ENCODE assay signal across 18 mouse cellular contexts in the genomic region with DNA sequence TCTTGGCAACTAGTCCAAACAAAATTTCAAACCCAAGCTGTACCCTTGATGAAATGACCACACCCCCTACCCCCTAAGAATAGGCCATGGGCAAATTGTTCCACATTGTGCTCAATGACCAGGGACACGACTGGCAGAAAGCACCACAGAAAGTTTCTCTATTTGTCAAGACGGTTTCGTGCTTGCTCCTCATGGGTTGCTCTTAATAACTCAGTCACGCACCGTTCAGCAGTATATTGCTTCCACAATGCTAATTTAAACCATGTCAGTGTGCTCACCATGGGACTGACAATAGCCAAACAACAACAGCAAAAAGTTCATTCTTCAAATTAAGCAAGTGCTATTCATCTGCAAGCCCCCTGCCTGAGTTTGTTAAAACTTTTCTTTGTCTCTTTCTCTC.
DNase-seq lines count a peak whose midpoint lies in the region; ATAC-seq and TF ChIP-seq lines count a peak whose summit lies in the region.
"Had no signal": no experiment of that assay in that cellular context is flagged by ENCODE, and none has a peak within 500 bp of the region (broad histone marks: within the 10 kb centered on the region; RNA-seq: fewer than 3 reads in every experiment).

No protein-coding gene starts in this region.

- DNase-seq in hindbrain, postnatal 0 days (ENCODE audit: low spot score) = peak; percentile 24
- DNase-seq in midbrain, postnatal 0 days (ENCODE audit: low spot score) = peak; percentile 24
- DNase-seq in midbrain, embryonic 14.5 days = no peak
- no peak for DNase-seq in stomach, postnatal 0 days (ENCODE audit: low spot score)
- DNase-seq in left cerebral cortex, postnatal 14 days (ENCODE audit: low spot score in 2 of 2) = no peak
- DNase-seq in heart, postnatal 10 days = no peak
- DNase-seq: B cell, adult 2 months; cerebellum, adult 18-20 months; cerebellum, postnatal 25 days; kidney, adult 11 months; left cerebral cortex, postnatal 4 days had no signal

- H3K4me1 ChIP-seq in hindbrain, postnatal 0 days (ENCODE audit: insufficient read depth, low read length) = peaks cover 7% of the 10 kb centered on the region; the same call in 1 of the 2 replicates
- H3K4me1 ChIP-seq in hindbrain, embryonic 16.5 days (ENCODE audit: control insufficient read depth, insufficient read depth, low read depth, low read length) = no peaks in the 10 kb centered on the region; the same call in 1 of the 2 replicates
- no peaks in the 10 kb centered on the region for H3K4me1 ChIP-seq in midbrain, postnatal 0 days (ENCODE audit: insufficient read depth, low read length)
- no peaks in the 10 kb centered on the region for H3K4me1 ChIP-seq in midbrain, embryonic 14.5 days (ENCODE audit: control insufficient read depth, insufficient read depth, low read length)
- H3K4me1 ChIP-seq in intestine, embryonic 15.5 days (replicated peaks) = peaks cover 20% of the 10 kb centered on the region; the same call in 1 of the 2 replicates
- no peaks in the 10 kb centered on the region; the same call in 1 of the 2 replicates for H3K4me1 ChIP-seq in stomach, postnatal 0 days (replicated peaks; ENCODE audit: control insufficient read depth, insufficient read depth)
- H3K4me1 ChIP-seq: hindbrain, embryonic 13.5 days had no signal

- TF ChIP-seq CTCF in hindbrain, postnatal 0 days (IDR thresholded peaks at IDR 0.05; ENCODE audit: low read depth) = no peak
- TF ChIP-seq CTCF in midbrain, postnatal 0 days (IDR thresholded peaks at IDR 0.05) = no peak
- no peak for TF ChIP-seq CTCF in stomach, postnatal 0 days (IDR thresholded peaks at IDR 0.05; ENCODE audit: low read depth)

- H3K27ac ChIP-seq in hindbrain, postnatal 0 days = no peak overlapping the region
- H3K27ac ChIP-seq in hindbrain, embryonic 16.5 days (ENCODE audit: low read depth, low read length) = no peak overlapping the region
- H3K27ac ChIP-seq in midbrain, postnatal 0 days (ENCODE audit: low read depth, low read length) = no peak overlapping the region
- no peak overlapping the region for H3K27ac ChIP-seq in midbrain, embryonic 14.5 days (replicated peaks; ENCODE audit: low read depth, low read length)
- peak overlapping the region; percentile 51; the same call in 1 of the 2 replicates for H3K27ac ChIP-seq in intestine, embryonic 15.5 days
- peak overlapping the region; percentile 89 for H3K27ac ChIP-seq in stomach, postnatal 0 days (replicated peaks)
- H3K27ac ChIP-seq: hindbrain, embryonic 13.5 days; kidney, embryonic 15.5 days; left cerebral cortex, adult 2 months; liver, embryonic 14.5 days had no signal

- no peaks in the 10 kb centered on the region for H3K9me3 ChIP-seq in hindbrain, postnatal 0 days (ENCODE audit: low read length)
- H3K9me3 ChIP-seq in hindbrain, embryonic 16.5 days (ENCODE audit: control insufficient read depth, low read length) = no peaks in the 10 kb centered on the region
- H3K9me3 ChIP-seq in midbrain, postnatal 0 days (ENCODE audit: low read length) = no peaks in the 10 kb centered on the region
- H3K9me3 ChIP-seq in midbrain, embryonic 14.5 days (ENCODE audit: control insufficient read depth, low read length) = no peaks in the 10 kb centered on the region
- H3K9me3 ChIP-seq in intestine, embryonic 15.5 days = peaks cover 3% of the 10 kb centered on the region; the same call in 1 of the 2 replicates
- no peaks in the 10 kb centered on the region for H3K9me3 ChIP-seq in stomach, postnatal 0 days (ENCODE audit: control insufficient read depth, low read length)
- H3K9me3 ChIP-seq: hindbrain, embryonic 13.5 days; kidney, embryonic 15.5 days; limb, embryonic 15.5 days had no signal

- intact Hi-C loops in left cerebral cortex, postnatal 14 days (cut with DNase I) = no loop called here
- intact Hi-C loops in heart, postnatal 10 days (cut with DNase I) = no loop called here

- no peak overlapping the region for H3K9ac ChIP-seq in hindbrain, postnatal 0 days (replicated peaks; ENCODE audit: low read length)
- H3K9ac ChIP-seq in hindbrain, embryonic 16.5 days (ENCODE audit: low read depth, low read length) = no peak overlapping the region
- H3K9ac ChIP-seq in midbrain, postnatal 0 days (replicated peaks; ENCODE audit: low read length, poor library complexity, severe bottlenecking) = no peak overlapping the region
- no peak overlapping the region for H3K9ac ChIP-seq in midbrain, embryonic 14.5 days (replicated peaks; ENCODE audit: low read length)
- H3K9ac ChIP-seq in intestine, embryonic 15.5 days = no peak overlapping the region
- no peak overlapping the region for H3K9ac ChIP-seq in stomach, postnatal 0 days (ENCODE audit: low read length)
- H3K9ac ChIP-seq: hindbrain, embryonic 13.5 days; kidney, embryonic 15.5 days; limb, embryonic 15.5 days; liver, embryonic 14.5 days had no signal

- whole genome bisulfite sequencing in hindbrain, postnatal 0 days = 21% methylated on average over 5 of the region's 5 CpGs
- 15% methylated on average over 5 of the region's 5 CpGs for WGBS in hindbrain, embryonic 16.5 days
- WGBS in midbrain, postnatal 0 days = 18% methylated on average over 5 of the region's 5 CpGs
- WGBS in midbrain, embryonic 14.5 days = 18% methylated on average over 5 of the region's 5 CpGs
- 51% methylated on average over 5 of the region's 5 CpGs for WGBS in intestine, embryonic 15.5 days
- 68% methylated on average over 5 of the region's 5 CpGs for WGBS in stomach, postnatal 0 days

- no peak overlapping the region for H3K4me3 ChIP-seq in hindbrain, postnatal 0 days (ENCODE audit: low read length)
- no peak overlapping the region for H3K4me3 ChIP-seq in hindbrain, embryonic 16.5 days (ENCODE audit: low read length)
- H3K4me3 ChIP-seq in midbrain, postnatal 0 days (ENCODE audit: low read depth, low read length) = no peak overlapping the region
- no peak overlapping the region for H3K4me3 ChIP-seq in midbrain, embryonic 14.5 days (replicated peaks; ENCODE audit: low read depth, low read length)
- H3K4me3 ChIP-seq in intestine, embryonic 15.5 days (replicated peaks) = no peak overlapping the region
- no peak overlapping the region for H3K4me3 ChIP-seq in stomach, postnatal 0 days (ENCODE audit: low read depth, low read length)
- H3K4me3 ChIP-seq: hindbrain, embryonic 13.5 days; kidney, embryonic 15.5 days; left cerebral cortex, adult 2 months; limb, embryonic 15.5 days had no signal

- no peaks in the 10 kb centered on the region for H3K27me3 ChIP-seq in hindbrain, postnatal 0 days (ENCODE audit: insufficient read depth, low read length)
- no peaks in the 10 kb centered on the region for H3K27me3 ChIP-seq in hindbrain, embryonic 16.5 days (replicated peaks; ENCODE audit: control insufficient read depth, insufficient read depth, low read length)
- no peaks in the 10 kb centered on the region for H3K27me3 ChIP-seq in midbrain, postnatal 0 days (ENCODE audit: insufficient read depth, low read length)
- H3K27me3 ChIP-seq in midbrain, embryonic 14.5 days (ENCODE audit: control insufficient read depth, insufficient read depth, low read length) = no peaks in the 10 kb centered on the region
- no peaks in the 10 kb centered on the region for H3K27me3 ChIP-seq in intestine, embryonic 15.5 days (replicated peaks)
- H3K27me3 ChIP-seq in stomach, postnatal 0 days (ENCODE audit: control insufficient read depth, insufficient read depth, low read length) = no peaks in the 10 kb centered on the region
- H3K27me3 ChIP-seq: hindbrain, embryonic 13.5 days; kidney, embryonic 15.5 days; limb, embryonic 15.5 days had no signal

- no peak for ATAC-seq in hindbrain, postnatal 0 days
- no peak for ATAC-seq in hindbrain, embryonic 16.5 days
- no peak for ATAC-seq in midbrain, postnatal 0 days (ENCODE audit: low FRiP score)
- ATAC-seq in midbrain, embryonic 14.5 days (ENCODE audit: low FRiP score, low TSS enrichment) = no peak
- ATAC-seq in intestine, embryonic 15.5 days = no peak
- ATAC-seq in stomach, postnatal 0 days (ENCODE audit: low FRiP score, low TSS enrichment) = no peak

- H3K4me2 ChIP-seq in hindbrain, postnatal 0 days (ENCODE audit: low read depth, low read length) = no peak overlapping the region
- H3K4me2 ChIP-seq in hindbrain, embryonic 16.5 days (ENCODE audit: low read length) = no peak overlapping the region
- no peak overlapping the region for H3K4me2 ChIP-seq in midbrain, postnatal 0 days (ENCODE audit: low read depth, low read length, poor library complexity, severe bottlenecking)
- H3K4me2 ChIP-seq in midbrain, embryonic 14.5 days (ENCODE audit: low read length) = no peak overlapping the region
- H3K4me2 ChIP-seq in intestine, embryonic 15.5 days (replicated peaks) = no peak overlapping the region
- H3K4me2 ChIP-seq in stomach, postnatal 0 days (replicated peaks; ENCODE audit: low read depth) = no peak overlapping the region
- H3K4me2 ChIP-seq: hindbrain, embryonic 13.5 days; kidney, embryonic 15.5 days; limb, embryonic 15.5 days had no signal

- TF ChIP-seq EP300 in stomach, postnatal 0 days (optimal IDR thresholded peaks at IDR 0.05) = no peak

- no peaks in the 10 kb centered on the region for H3K36me3 ChIP-seq in hindbrain, postnatal 0 days (ENCODE audit: insufficient read depth, low read length)
- H3K36me3 ChIP-seq in hindbrain, embryonic 16.5 days (ENCODE audit: control insufficient read depth, insufficient read depth, low read length) = no peaks in the 10 kb centered on the region
- H3K36me3 ChIP-seq in midbrain, postnatal 0 days (ENCODE audit: insufficient read depth, low read length) = no peaks in the 10 kb centered on the region
- no peaks in the 10 kb centered on the region for H3K36me3 ChIP-seq in midbrain, embryonic 14.5 days (ENCODE audit: control insufficient read depth, insufficient read depth, low read length)
- H3K36me3 ChIP-seq in intestine, embryonic 15.5 days = no peaks in the 10 kb centered on the region
- H3K36me3 ChIP-seq in stomach, postnatal 0 days (ENCODE audit: control insufficient read depth, insufficient read depth, low read length) = no peaks in the 10 kb centered on the region
- H3K36me3 ChIP-seq: hindbrain, embryonic 13.5 days; kidney, embryonic 15.5 days; limb, embryonic 15.5 days had no signal

Comparison
In these comparisons a context has a peak if more than half of its experiments do, and no peak if none do; other contexts are left out.
1. DNase-seq: peak in hindbrain, postnatal 0 days (single experiment) and midbrain, postnatal 0 days (single experiment); none in midbrain, embryonic 14.5 days (single experiment), stomach, postnatal 0 days (single experiment), left cerebral cortex, postnatal 14 days (0 of 2) and heart, postnatal 10 days (0 of 2).
2. H3K27ac ChIP-seq: peak in intestine, embryonic 15.5 days (single experiment) and stomach, postnatal 0 days (single experiment); none in hindbrain, postnatal 0 days (single experiment), hindbrain, embryonic 16.5 days (single experiment), midbrain, postnatal 0 days (single experiment) and midbrain, embryonic 14.5 days (single experiment).